Mouse (Mus musculus): ENCODE measurements around the gene Fxyd1.
A peak's percentile ranks its signal among the peaks of the same experiment; 100 is the strongest.

Gene Fxyd1

GRCm38 (mm10) chr7:31077470-31077869 is 20.5 kb upstream of the Fxyd1 start:
- DNase-seq: no peak

- peak; percentile 47 for DNase-seq
Observed at GRCm38 (mm10) chr7:31076492-31076891, 19.5 kb upstream of the Fxyd1 start, which contains the start of gene Fxyd3. Fxyd3 (minus strand) TSS chr7:31076704.

- DNase-seq: no peak
Observed at GRCm38 (mm10) chr7:31074713-31075069, 17.7 kb upstream of the Fxyd1 start.

GRCm38 (mm10) chr7:31074061-31074712 is 17.2 kb upstream of the Fxyd1 start:
- DNase-seq: no peak

GRCm38 (mm10) chr7:31073546-31073945 is 16.5 kb upstream of the Fxyd1 start:
- no peak for DNase-seq

GRCm38 (mm10) chr7:31072326-31072725 is 15.3 kb upstream of the Fxyd1 start:
- no peak for DNase-seq

GRCm38 (mm10) chr7:31070324-31070723 is 13.3 kb upstream of the Fxyd1 start:
- DNase-seq: no peak

- DNase-seq: no peak
Observed at GRCm38 (mm10) chr7:31069491-31069890, 12.5 kb upstream of the Fxyd1 start.

- peak; percentile 49 for DNase-seq
Observed at GRCm38 (mm10) chr7:31067836-31068235, 10.8 kb upstream of the Fxyd1 start.

- DNase-seq: no peak
Observed at GRCm38 (mm10) chr7:31063074-31063560, 6.1 kb upstream of the Fxyd1 start.

- no peak for DNase-seq
Observed at GRCm38 (mm10) chr7:31060621-31061010, 3.6 kb upstream of the Fxyd1 start.

- DNase-seq: no peak
Observed at GRCm38 (mm10) chr7:31059919-31060620, 3.1 kb upstream of the Fxyd1 start.

- peak; percentile 89 for DNase-seq
Observed at GRCm38 (mm10) chr7:31059108-31059507, 2.1 kb upstream of the Fxyd1 start, which contains the start of gene Lgi4. Lgi4 (plus strand) TSS chr7:31059342.

- DNase-seq: no peak
Observed at GRCm38 (mm10) chr7:31058211-31058610, 1.2 kb upstream of the Fxyd1 start.

- DNase-seq: no peak
Observed at GRCm38 (mm10) chr7:31057730-31058129, 731 bp upstream of the Fxyd1 start.

- no peak for DNase-seq
Observed at GRCm38 (mm10) chr7:31056448-31056847, 551 bp downstream of the Fxyd1 start.

- peak; percentile 69 for DNase-seq
Observed at GRCm38 (mm10) chr7:31055883-31056282, 1.1 kb downstream of the Fxyd1 start.

- peak; percentile 73 for DNase-seq
Observed at GRCm38 (mm10) chr7:31055354-31055824, 1.6 kb downstream of the Fxyd1 start.

GRCm38 (mm10) chr7:31054661-31055320 is 2.2 kb downstream of the Fxyd1 start:
- peak; percentile 29 for DNase-seq

- DNase-seq: no peak
Observed at GRCm38 (mm10) chr7:31053882-31054447, 3.0 kb downstream of the Fxyd1 start.

- DNase-seq: peak; percentile 36
Observed at GRCm38 (mm10) chr7:31052636-31053434, 4.2 kb downstream of the Fxyd1 start.

- DNase-seq: no peak
Observed at GRCm38 (mm10) chr7:31052251-31052635, 4.8 kb downstream of the Fxyd1 start.
